Mouse (Mus musculus) CD4-positive naive resting alpha-beta T cell, adult 57 days (primary cell): Measurements from ENCODE around the gene Ralgps1. TPM values are rescaled to one million over a fixed set of nuclear protein-coding genes. Genes with fewer than 3 reads are reported as not detected.

Source experiments
- total RNA-seq: library from RNA; stranded (reverse); gene quantifications from one replicate; pipeline ENCODE4 v1.2.4, GENCODE M21; 2023

The Ralgps1 gene
- total RNA-seq, result 19.7 TPM

GRCm38 (mm10) chr2:33370777-33371647, at the start of gene Ralgps1:
TSS of gene Ralgps1 (minus strand) at chr2:33371486.

GRCm38 (mm10) chr2:33215700-33216509, 155.4 kb downstream of the Ralgps1 start, which contains the start of gene Angptl2:
TSS of gene Angptl2 (plus strand) at chr2:33216069.

GRCm38 (mm10) chr2:33131500-33132092, 239.7 kb downstream of the Ralgps1 start, which contains the start of gene Garnl3:
TSS of gene Garnl3 (minus strand) at chr2:33131654.

Other genes with a start within 250 kb of the Ralgps1 start
- gene Garnl3, start 239.8 kb downstream of the Ralgps1 start, total RNA-seq, result 0.41 TPM
- gene Angptl2, start 155.4 kb downstream of the Ralgps1 start, total RNA-seq, result 1.2 TPM
- gene Zbtb34, start 59.8 kb upstream of the Ralgps1 start, total RNA-seq, result 7.2 TPM
- gene Zbtb43, start 97.1 kb upstream of the Ralgps1 start, total RNA-seq, result 29.1 TPM